Mouse (Mus musculus) retina, postnatal 7 days (tissue): ENCODE measurements around the gene 6330409D20Rik.

ENCODE experiments used
- DNase-seq: peaks from one replicate; pipeline ENCODE4 v3.0.0-alpha.2; 2012; ENCODE audit warnings: low read depth, low spot score

The 6330409D20Rik gene

DNA sequence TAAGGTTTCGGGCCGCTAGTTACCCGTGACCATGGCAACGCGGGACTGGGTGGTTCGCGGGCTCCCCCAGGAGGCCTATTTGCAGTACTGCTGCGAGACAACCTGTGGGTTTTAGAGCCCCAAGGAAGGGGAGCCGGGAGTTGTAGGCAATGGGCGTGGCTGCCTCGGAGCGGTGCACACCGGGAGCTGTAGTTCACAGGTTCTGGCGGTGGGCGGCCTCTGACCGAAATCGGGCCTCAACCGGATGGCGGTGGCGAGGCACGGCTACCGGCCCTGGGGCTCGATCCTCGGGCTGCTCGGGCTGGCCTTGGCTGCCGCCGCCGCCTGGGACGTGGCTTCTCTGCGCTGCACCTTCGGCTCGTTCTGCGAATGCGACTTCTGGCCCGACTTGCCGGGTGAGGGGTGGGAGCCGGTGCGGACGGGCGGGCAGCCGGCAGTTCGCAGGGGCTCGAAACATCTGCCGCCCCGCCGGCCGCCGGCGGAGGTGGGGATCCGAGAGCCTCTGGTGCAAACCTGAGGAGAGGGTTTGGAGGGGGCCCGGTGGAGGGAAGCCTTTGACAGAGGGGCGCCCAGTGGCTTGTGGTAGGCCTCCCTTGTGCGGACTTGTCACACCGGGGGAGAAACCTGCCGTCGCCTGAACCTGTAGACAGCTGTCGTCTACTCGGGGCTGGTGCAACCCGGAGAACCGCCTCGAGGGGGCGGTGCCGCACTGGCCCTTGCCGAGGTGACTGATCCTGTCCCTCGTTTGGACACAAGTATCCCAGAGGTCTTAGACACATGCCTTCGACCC lies 16.4 kb upstream of the 6330409D20Rik start, which contains the start of gene Tor2a:
Gene Tor2a (plus strand): TSS at position 179 of the 790 bp plus-strand sequence.
- DNase-seq = peak; percentile 90

DNA sequence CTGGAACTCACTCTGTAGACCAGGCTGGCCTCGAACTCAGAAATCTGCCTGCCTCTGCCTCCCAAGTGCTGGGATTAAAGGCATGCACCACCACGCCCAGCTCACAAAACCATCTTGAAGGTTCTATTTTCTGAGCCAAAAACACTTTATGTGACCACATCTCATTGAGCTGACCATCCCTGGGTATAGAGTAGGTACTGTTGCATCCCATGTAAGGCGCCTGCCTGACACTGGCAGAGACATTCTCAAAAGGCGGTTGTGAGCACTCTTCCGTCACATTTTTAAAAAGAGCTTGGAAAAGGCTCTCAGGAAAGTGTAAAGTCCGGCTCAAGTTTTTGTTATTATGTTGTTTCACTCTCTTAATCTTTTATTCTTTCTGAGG lies 15.8 kb upstream of the 6330409D20Rik start:
- no peak for DNase-seq

DNA sequence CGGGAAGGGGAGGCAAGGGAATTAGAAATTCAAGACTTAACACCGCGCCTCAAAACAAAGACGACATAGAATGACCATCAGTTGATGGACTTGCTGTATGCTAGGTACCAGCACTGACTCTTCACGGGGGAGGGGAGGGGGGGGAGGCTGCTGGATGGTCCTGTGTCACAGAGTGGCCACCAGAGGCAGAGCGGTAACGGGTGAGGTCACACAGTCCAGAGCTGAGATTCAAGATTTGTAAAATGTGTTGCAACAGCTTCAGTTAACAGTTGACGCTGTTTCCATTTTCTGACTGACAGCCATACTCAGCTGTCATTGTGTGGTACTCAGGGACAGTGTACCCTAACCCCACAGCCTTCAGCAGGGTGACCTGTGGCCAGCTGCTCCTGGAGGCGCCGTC lies 11.4 kb upstream of the 6330409D20Rik start:
- no peak for DNase-seq

DNA sequence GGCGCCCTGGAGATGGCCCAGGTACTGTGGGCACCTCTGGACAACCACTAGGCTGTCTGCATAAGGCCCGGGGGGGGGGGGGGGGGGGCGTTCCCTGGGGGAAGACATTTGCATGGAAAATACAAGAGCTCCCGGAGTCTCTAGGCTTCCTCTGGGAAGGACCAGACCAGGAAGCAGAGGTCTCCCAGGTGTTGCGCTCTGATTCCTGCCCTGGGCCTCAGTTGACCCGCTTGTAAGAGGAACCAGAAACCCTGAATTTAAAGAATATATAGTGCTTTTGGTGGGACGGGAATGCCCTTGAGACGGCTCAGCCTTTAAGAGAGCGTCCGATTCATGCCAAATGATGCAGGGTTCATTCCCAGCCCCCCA lies 10.8 kb upstream of the 6330409D20Rik start:
- no peak for DNase-seq

DNA sequence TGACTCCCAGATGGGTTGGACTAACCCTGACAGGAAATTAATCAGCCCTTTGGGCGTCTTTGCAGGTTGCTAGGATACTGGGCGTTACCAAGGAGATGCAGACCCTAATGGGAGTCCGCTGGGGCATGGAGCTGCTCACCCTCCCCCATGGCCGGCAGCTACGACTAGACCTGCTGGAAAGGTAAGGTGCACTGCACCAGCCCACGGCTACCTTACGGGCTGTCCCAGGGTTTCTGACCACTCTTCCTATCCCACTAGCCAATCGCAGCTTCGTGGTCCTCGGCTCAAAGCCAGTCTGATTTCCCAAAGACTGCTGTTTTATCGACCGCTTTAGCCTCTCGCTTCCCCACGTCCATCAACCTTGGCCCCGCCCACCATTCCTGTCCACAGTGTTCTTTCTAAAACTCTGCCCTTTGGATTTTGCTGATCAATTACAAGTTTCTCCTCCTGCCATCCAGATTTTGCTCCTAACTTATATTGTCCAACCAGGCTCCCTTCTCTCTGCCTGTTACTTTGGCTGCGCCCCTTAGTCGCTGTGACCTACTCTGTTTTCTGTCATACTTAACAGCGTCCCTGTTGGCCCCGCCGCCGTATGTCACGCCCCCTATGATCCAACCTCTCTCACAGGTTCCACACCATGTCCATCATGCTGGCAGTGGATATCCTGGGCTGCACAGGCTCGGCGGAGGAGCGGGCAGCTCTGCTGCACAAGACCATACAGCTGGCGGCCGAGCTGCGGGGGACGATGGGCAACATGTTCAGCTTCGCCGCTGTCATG lies 10.3 kb upstream of the 6330409D20Rik start:
- DNase-seq = peak; percentile 70

DNA sequence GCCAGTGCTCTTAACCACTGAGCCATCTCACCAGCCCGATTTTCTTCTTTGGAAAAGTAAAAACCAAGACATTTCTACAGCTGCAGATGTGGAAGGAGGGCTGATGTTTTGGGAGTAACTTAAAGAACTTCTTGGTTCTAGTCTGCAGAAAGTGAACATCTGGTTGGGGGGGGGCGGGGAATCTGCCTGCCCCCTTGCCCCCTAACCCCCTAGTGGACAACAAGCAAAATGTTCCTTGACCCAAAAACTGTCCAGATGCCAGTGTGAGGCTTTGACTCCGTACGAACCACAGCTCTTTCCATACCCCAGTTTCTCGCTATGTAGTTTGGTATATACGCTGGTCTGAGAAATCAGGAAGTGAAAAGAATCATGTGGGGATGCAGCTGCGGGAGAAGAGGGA lies 9.4 kb upstream of the 6330409D20Rik start:
- DNase-seq = no peak

DNA sequence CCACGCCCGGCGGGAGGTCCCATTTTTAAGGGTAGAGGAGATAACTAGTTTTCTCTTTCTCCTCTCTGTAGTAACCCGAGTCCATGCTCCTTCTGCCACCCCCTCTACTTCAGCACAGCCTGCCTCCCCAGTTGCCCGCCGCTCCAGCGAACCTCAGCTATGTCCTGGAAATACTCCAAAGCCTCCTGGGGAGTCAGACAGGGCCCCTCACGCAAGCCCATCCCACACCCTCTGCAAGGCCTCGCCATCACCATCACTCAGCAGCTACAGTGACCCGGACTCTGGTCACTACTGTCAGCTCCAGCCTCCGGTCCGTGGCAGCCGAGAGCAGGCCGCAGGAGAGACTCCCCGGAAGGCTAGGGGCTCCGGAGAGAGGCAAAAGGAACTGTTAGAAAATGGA lies 8.3 kb upstream of the 6330409D20Rik start:
- no peak for DNase-seq

DNA sequence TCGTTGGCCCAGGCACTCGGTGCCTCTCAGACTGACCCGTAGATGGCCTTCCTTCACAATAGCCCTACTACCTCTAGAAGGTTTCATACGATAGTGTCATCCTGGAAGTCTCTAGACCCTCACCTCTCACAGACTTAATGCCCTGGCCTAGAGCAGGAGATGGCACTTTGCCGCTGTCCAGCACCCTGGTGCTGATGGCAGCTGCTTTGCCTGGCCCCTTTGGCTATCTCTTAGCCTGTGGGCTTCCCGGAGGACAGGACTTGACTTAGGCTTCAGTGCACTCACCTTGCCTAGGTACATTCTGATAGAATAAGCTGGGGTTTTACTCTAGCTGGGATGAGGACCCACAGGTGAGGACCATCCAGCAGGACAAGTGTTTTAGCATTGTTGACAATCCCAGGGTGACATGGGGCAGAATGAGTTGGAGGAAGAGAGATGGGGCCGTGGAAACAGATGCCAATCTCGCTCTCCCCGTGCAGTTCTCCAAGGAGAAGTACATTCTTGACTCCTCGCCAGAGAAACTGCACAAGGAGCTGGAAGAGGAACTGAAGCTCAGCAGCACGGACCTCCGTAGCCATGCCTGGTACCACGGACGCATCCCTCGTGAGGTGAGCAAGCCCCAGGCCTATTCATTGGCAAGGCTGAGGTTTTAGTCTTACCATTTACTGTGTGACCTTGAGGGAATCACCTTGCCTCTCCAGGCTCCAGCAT lies 3.6 kb upstream of the 6330409D20Rik start:
- DNase-seq = no peak

DNA sequence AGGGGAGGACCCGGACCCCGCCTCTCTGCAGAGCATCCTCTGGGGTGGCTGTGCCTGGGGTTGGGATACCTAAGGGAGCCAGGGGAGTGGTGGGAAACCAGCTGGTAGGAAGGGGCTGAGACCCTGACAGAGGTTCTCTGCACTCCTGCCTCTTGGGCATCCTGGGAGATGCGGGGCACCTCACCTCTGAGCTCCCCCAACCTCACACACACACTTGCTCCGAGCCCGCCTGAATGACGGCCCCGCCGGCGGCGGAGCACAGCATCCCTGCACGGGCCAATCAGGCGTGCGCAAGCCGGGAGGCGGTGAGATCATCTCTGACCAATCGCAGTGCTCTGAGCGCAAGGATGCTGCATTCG lies 1.3 kb upstream of the 6330409D20Rik start:
- no peak for DNase-seq

DNA sequence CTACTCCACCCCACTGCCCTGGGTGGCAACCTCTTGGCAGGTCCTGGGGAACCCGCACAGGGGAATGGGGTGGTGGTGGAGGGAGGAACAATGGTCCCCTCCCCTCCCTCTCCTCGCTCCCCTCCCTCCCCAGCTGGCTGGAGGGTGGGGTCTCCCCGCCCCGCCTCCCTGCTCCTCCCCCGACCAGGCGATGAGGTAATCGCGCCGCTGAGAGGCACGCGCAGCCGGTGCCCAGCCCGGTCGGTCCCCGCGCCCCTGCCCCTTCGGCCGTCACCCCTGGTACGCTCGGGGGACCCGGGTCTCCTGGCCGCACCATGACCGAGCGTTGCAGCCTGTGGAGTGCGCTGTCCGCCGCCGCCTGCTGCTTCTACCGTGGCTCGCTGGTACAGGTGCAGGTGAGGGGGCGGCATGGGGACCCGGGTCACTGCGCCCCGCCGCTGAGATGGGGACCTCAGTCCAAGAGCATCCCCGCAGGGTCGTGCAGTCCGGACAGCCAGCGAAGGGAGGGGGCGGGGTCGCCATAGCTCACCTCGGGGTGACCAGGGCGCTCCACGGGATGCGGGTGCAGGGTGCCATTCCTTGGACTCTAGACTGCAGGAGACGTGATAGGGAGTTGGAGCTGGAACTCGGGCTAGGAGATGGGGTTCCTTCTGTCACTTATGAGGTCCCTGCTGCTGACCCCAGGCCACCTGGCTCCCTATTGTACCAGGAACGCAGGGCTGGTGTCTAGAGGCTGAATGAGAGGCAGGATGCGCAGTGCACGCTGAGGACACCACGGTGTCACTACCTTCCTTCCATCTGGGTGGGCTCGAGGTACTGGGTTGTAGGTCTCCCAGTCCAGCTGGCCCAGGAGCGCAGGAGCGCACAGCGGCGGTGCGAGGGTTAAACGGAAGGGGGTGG lies 707 bp upstream of the 6330409D20Rik start:
- no peak for DNase-seq

DNA sequence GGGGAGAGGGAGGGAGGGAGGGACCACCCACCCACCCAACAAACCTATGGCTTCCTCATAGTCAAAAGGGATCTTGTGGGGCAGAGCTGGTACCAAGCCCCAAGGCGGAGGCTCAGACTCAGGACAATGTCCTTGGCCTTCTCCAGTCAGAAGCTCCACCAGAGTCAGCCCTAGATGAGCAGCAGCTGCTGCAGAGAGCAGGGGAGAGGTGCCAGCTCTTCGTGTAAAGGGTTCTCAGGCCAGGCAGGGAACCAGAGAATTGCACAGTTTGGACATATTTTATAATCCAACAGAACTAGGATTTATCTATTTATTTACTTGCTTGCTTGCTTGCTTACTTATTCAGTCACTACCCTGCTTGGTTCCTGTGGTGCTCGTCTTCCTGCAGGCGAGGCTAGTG lies 1.5 kb downstream of the 6330409D20Rik start:
- no peak for DNase-seq

DNA sequence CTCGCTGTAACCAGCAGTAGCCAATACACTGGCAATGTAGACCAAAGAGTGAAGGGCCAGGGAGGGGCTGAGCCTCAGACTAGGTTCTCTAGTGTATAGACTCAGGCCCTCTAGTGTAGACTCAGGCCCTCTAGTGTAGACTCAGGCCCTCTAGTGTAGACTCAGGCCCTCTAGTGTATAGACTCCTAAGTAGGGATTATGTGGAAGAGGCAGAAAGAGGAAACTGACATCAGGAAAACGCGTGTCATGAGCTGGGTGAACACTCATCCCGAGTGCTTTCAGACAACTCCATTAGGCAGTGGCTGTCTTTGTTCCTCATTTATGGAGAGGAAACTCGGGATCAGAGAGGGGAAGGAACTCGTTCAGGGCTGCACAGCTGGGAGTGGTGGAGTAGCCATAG lies 3.8 kb downstream of the 6330409D20Rik start:
- no peak for DNase-seq

DNA sequence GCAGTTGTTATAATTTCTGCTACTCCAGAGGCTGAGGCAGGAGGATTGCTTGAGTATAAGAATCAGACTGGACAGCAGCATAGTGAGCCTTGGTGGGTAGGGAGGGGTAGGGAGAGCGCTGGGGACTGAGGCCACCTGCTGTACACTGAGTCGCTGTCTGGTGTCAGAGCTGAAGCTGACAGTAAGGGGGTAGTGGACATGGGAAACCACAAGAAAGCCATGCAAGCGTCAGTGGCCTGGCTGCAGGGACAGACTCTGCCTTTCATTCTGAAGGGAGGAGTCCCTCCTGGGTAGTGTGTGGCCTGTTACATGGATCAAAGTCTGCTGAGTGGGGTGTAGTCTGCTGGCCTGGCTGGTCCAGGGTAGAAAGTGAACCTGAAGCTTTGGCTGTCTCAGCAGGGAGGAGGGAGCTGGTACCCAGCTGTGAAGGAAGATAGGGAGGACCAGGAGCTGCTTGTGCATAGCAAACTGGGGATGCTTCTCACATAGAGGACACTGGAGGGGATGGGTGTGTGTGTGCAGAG lies 4.4 kb downstream of the 6330409D20Rik start:
- no peak for DNase-seq

DNA sequence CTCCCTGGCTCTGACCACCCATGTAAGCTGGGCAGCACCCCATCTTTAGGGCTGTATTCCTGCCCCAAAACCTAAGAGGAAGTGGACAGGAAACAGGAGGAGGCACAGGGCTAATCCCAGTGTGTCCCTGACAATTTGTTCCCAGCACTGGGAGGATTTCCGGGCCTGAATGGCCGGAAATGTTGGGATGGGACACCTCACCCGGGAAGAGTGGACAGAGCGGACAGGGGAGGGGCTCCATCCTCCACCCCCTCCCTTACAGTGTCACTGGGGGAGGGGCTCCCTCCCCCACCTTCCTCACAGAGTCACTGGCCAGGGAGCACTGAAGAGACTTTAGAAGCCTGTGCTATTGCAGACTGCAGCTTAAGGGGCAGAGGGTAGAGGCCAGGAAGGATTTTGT lies 5.9 kb downstream of the 6330409D20Rik start:
- DNase-seq = no peak

DNA sequence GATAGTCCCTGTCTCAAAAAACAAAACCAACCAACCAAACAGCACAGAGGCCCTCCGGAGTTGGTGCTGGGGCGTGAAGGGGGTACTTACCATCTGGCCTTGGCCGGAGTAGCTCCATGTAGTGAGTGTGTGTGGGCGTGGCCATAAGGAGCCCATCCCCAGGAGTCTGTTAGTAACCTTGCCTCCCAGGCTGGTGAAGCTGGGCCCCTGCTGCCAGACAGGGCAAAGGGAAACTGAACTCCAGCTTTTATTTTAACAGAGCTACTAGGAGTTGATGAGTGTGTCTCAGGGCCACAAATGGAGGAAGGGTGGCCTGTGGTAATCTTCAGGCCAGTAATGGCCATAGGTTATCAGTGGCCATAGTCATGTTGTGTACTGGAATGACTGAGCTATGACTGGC lies 6.3 kb downstream of the 6330409D20Rik start:
- DNase-seq = no peak

DNA sequence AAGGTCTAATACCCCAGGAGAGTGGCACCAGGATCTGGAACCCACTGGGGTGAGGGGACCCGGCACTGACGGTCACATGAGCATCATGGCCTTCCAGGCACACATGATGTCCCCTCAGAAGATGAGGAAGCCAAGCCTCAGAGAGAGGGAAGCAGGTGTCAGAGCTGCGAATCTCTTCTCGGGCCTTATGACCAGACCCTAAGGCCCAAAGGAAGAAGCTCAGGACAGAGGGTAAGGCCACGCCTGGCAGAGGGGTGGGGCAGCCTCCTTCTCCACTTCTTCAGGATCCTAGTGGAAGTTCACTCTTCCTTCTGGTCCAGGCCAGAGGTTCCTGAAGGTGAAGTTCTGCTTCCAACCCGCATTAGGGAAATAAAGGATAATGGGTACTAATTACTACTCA lies 8.1 kb downstream of the 6330409D20Rik start:
- DNase-seq = no peak

DNA sequence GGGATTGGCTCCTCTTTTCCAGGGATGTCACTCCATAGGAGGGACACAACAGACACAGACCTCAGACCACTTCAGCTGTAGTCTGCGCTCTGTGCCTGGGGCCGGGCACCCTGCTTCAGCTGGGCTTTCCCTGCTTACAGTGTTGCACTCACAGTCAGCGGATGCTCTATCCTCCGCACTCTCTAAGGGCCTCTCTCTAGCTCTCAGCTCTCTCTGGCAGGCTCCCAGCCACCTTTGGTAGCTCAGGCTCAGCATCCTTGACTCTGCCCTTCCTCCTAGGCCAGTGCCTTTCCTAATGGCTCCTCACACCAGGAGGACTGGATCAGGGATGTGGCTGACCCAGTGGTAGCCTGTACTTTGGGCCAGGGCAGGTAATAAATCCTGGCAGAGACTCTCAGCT lies 8.9 kb downstream of the 6330409D20Rik start:
- no peak for DNase-seq

DNA sequence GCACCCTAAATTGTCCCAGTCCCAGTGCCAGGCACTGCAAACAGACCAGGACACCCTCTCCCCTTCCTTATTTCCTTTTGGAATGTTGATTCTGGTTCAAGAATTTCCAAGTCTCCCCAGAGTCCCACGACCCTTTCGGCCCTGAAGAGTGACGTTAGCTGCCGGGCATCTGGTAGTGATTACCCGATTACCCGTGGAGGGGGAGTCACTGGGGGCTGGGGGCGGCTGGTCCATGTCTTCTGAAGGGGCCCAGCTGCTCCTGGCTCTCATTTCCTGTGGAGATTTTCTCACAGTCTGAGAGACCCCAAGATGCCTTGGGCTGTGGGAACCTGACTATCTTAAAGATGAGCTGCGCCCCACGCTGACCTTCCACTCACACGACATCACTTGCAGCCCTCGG lies 10.0 kb downstream of the 6330409D20Rik start:
- DNase-seq = no peak

DNA sequence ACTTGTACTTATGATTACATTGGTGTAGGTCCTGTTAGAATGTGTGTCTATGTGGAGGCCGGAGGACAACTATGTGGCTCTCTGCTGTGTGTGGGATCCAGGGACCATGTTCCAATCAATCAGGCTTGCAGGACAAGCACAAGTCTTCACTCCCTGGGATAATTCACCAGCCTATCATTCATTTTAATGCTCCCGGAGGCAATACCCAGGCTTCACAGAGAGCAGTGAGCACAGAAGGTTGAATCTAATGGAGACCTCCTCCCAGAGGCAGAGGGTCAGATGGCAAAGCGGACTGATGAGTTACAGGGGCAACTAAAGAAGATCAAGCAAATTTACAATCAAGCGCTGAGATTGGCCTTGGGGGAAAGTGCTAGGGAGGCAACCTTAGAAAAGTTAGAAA lies 11.3 kb downstream of the 6330409D20Rik start:
- DNase-seq = no peak

DNA sequence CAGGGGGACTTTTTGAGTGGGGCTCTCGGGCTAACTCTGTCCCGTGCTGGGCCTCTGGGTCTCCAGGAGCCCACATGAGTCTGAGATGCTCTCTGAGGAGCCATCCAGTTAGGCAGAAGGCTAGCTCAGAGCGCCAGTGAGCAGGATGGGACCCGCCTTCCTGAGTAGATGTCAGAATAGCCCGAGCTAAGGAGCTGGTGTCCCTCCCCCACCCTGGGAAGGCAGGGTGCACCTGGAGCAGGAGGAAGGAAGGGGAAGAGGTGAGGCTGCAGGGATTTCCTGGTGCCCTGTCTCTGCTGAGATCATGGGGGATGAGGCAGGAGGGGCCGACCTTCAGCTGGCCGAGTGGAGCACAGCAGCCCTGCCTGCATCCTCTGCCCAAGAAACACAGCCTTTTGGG lies 12.4 kb downstream of the 6330409D20Rik start:
- no peak for DNase-seq

DNA sequence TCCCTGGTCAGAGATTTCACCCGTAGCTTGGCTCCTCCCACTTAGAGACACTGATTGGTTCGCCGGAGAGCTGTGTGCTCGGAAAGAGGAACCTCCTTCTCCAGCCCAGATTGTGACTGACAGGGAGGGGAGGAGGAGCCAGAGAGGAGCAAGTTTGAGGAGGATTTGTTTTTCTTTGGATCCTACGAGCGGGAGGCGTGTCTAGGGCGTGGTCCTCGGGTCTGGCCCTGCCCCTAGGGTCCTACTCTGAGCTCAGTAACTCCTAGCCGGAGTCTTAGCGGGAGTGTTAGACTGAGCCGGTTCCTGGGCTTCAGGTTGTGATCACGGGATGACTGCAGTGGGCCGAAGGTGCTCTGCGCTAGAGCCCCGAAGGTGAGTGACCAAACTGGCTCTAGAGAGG lies 13.4 kb downstream of the 6330409D20Rik start:
- DNase-seq = peak; percentile 85
